Mouse (Mus musculus) lung, postnatal 4 days (tissue): ENCODE data around the gene Trarg1.

Experiments used
- DNase-seq, 2 experiments: peaks; one replicate each; pipeline ENCODE4 v3.0.0; 2021

The Trarg1 gene

DNA sequence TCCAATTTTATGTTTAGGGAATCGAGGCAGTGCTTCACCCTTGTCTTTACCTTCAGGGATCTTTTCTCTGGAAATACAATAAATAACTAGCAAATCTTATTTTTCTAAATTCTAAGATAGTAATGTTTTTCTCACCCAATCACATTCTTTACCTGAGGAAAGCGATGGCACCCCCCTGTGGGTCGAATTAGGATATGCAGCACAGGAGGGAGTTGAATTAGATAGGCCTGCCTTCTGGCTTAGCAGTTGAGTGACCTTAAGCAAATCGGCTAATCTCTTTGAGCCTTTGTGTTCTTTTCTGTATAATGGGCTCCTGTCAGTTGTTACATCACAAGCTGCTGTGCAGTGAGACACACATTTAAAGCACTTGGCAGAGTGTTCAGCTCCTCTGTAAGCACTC lies 4.9 kb upstream of the Trarg1 start:
- DNase-seq, result no peak

DNA sequence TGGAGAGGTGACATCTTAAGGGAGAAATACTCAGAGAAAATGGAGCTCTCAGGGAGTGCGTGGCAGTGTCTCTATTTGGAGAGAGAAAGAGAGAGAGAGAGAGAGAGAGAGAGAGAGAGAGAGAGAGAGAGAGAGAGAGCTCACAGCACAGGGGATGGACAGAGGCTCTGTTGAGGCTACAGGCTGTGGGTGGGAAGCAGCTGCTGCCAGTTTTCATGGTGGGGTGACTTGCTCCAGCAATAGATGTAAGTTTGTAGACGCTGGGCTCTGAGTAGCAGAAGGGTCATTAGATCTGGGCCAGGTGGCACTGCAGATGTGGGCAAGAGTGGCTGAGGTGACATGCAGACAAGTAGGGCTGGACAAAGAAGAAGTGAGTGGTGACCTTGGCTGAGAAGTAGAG lies 6.0 kb downstream of the Trarg1 start:
- DNase-seq, result no peak

DNA sequence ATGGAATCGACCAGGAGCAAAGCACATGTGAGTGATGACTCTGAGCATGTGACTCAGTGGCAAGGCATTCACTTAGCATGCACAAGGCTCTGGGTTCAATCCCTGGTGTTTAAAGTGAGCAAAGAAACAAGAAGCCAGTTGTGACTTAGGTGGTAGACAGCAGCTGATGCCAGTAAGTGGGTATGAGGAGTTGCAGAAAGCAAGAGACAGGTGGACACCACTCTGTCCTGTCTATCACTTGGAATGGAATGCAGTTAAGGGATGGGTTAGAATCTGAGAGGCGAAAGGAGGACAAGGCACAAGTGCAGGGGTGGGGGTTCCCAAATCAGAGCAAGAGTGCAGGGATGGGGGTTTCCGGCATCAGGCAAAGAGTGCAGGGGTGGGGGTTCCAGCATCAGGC lies 12.5 kb downstream of the Trarg1 start:
- no peak for DNase-seq

DNA sequence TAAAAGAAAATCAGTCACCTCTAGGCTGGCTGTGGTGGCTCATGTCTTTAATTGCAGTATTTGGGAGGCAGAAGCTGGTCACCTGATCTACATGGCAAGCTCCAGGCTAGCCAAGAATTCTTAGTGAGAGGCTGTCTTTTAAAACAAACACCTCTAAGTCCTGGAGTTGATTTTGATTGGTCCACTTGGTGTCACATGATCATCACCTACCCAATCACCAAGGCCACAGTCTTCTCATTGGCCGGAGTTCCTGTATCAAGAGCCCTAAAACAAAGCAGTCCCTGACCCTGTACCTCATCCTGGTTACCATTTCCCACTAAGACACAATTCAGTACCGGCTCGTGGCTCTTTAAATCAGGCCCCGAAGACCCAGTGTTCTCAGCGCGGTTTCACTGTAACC lies 16.2 kb downstream of the Trarg1 start:
- no peak for DNase-seq

DNA sequence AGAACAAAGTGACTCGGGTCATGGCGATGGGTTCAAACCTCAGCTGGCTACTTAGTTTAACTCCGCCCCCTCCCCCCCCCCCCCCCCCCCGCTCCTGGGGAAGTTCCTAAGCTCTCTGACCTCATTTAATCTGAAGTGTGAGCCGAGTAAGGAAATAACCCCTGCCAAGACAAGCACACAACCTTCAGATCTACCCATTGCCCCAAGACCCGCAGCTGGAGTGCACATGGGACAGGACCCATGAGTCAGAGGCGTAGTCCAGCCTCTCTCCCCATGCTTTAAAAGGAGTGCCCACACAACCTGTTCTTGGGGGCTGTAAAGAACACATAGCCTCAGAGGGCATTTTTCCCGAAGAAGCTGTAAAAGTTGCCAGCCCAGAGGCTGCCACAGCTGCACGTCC lies 20.0 kb downstream of the Trarg1 start:
- no peak for DNase-seq

DNA sequence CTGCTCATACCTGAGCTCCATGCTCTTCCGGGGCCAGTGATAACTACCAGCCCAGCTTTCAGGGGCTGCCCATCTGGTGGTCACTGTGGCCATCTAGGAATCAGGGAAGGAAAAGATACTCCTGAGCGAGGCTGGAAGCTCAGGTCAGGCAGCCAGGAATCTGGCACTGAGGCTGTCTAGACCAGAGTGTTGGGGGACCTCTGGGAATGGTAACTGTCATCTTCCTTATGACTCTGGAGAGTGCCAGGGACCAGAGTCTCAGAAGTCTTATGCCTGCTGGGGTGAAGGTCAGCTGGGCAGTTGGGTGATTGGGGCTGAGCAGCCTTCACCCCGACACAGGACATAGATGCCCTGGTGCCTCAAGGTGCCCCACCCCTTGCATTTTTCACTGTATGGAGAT lies 28.0 kb downstream of the Trarg1 start:
- DNase-seq, result no peak

DNA sequence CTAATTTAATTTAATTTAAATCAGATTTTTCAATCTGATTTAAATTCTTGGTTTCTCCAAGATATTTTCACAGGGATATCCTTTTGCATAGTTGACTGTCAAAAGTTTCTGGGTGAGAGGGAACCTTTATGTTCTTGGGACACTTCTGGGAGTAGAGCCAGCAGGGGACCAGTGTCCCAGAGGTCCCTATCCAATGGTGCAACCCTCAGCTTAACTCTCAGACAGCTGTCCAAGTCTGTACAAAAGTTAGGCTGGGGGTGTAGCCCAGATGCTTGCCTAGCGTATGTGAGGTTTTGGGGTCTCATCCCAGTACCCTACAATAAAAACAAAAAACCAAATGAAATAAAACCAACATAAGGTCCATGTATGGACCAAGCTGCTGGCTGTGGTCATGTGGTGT lies 28.5 kb downstream of the Trarg1 start:
- peak; percentile 9 to 37 for DNase-seq

DNA sequence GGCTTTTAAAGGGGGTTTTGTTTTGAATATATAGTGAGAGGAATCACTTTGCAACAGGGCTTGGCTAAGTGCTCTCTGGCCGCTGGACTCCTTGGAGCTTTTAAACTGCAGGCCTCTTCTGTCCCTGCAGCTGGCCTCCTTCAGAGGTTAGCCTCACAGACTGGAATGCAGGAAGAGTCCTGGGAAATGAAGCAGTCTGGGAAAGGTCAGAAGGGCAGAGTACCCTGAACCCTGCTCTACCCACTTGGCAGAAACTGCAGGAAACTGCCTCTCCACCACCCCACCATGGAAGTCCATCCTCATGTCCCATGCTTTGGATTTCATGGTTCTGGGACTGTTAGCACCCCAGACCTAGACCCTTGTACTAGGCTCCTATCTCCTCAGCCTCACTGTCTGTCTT lies 29.3 kb downstream of the Trarg1 start:
- peak; percentile 9 to 32 for DNase-seq

DNA sequence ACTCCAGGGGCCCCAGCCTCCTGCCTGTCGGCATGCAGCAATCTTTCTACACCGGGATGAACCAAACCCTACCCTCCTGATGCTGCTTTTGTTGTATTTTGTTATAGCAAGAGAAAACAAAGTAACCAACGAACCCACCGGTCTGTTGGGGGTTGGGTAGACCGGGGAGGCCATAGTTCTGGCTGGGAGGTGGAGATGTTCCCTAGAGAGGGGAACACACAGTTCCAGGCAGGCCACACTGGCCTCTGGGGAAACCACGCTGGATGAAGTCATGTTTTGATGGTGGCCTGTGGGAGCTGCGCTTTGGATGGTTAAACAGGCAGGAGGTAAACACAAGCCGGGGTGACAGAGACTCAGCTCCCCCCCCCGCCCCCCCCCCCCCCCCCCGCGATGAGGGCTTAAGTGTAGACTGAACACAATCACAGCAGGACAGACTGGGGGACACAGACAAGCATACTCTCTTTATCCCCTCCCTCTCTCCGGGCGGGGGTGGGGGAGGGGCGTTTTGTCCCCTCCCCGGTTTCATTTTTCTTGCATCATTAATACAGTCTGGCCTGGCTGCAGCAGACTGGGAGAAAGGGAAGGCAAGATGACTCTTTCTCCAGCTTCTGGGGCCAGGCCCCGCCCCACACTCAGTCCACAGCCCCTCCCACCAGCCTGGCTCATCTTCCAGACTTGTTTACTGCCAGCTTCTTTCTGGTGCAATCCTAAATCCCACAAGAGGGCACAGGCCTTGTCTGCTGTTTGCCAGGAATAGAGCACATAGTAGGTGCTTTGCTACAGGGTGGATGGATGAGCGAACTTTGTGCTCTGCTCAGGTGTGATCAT lies 30.2 kb downstream of the Trarg1 start:
- DNase-seq, result peak; percentile 64 to 87

DNA sequence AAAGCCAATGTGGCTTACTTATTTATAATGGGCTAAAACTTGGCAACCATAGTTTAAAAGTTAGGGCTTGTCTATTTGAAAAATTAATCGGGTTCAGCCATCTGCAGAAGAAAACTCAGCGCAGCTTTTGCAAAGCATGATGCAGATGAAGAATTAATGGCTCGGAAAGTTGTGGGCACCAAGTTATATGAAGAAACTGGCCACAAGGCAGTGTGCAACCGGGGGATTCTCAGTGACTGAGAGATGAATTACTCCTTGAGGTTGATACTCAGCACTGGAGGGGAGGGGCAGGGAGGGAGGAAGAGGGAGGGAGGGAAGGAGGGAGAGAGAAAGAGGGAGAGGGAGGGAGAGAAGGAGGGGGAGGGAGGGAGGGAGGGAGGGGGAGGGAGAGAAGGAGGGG lies 37.4 kb downstream of the Trarg1 start:
- DNase-seq, result no peak

DNA sequence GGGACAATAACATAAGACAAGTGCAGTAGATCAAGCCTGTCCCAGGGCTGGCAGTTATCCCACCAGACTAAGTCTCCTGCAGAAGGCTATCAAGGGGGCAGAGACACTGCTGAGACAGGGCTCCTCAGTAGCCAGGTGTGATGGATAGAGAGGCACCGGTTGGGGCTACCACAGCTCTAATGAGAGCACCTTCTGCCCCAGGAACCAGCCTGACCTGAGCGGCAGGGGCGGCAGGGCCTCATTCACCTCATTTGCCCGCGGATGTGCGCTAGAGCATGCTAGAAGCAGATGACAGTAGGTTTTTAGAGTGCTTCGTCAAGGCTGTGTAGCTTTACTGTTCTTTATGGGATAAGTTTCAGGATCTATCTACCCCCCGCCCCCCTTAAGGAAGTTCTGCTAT lies 44.3 kb downstream of the Trarg1 start:
- DNase-seq, result no peak

DNA sequence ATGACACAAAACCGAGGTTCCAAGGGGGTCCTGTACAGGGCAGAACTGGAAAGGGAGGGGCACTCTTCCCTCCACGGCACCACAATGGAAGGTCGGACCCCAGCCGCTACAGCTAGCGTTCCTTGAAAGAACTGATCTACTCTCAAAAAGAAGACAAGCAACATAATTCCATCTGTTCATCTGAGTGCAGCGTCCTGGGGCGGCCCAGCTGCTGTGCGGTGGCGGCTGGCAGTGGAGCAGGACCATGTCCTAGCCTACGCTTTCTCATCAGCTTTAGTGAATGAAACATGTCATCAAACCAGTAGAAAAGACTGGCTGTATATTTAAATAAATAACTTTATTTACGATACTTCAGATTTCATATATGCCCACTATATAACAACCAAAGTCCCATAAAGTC lies 48.5 kb downstream of the Trarg1 start:
- DNase-seq, result no peak

DNA sequence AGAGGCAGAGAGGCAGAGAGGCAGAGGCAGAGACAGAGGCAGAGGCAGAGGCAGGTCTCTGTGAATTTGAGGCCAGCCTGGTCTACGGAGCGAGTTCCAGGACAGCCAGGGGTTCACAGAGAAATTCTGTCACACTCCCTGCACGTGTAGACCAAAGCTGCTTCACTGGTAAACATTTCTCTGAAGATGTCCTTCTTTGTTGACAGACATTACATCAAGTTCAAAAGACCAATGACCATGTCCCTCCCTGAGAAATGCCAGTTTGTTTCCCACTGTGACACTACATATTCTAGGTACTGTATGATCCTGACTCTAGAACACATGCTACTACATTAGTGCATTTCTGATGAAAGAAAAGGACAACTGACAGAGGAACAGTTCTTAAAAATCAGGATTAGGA lies 51.0 kb downstream of the Trarg1 start:
- DNase-seq, result no peak

DNA sequence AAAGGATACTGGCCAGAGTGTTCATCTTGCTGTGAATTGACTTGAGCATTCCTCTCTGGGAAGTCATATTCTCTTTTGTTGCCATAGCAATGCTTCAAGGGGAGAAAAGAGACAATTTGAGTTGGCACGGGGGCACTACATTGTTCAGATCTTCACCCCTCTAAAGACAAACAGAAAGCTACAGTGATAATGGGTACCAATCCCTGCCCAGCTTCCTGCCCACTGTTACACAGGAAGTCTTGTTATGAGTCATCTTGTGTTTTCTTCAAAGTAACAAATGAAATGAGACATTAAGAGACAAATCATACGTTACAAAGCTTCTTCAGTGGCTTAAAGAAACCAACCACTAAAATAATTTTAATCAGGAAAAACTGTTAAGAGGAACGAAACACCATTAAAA lies 55.0 kb downstream of the Trarg1 start:
- peak in 1 of 2 experiments; percentile 25 for DNase-seq

DNA sequence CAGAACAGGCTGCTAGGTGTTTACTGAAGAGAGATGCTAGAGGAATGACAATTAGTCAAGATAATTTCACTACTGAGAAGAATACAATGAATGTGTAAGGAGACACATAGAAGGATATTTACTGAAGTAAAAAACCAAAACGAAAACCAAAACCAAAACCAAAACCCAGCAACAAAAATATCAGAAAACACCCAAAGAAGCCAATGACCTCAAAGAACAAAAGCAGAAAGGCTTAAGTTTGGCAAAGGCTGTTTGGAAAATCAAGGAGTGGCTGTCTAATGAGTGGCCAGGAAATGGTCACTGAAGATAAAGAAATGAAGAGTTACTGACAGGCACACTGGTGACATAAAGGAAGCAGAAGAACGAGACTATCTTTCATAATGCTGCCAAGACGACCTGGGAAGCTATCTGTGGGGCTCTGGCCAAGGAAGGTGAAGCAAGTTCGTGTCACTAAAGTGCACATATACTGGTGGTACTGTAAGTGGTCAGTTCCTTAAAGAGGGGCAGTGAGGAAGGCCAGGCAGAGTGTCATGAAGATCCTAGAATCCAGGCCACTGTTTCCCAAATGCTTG lies 56.2 kb downstream of the Trarg1 start:
- no peak for DNase-seq

DNA sequence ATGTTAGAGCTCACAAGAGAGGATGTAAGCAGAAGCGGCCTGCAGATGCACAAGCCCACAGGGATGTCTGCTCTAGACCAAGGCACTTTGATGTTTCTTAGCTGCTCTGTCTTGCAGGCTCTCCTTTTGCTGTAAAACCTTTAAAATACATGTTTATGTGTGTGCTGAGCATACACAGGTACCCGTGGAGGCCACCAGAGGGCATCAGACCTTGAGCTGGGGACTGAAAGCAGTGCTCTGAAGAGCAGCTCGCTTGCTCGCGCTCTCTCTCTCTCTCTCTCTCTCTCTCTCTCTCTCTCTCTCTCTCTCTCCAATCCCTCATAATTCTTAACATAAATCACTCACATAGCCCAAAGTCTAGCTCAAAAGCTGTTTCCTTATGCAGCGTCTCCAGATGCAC lies 59.5 kb downstream of the Trarg1 start:
- peak in 1 of 2 experiments; percentile 34 for DNase-seq

DNA sequence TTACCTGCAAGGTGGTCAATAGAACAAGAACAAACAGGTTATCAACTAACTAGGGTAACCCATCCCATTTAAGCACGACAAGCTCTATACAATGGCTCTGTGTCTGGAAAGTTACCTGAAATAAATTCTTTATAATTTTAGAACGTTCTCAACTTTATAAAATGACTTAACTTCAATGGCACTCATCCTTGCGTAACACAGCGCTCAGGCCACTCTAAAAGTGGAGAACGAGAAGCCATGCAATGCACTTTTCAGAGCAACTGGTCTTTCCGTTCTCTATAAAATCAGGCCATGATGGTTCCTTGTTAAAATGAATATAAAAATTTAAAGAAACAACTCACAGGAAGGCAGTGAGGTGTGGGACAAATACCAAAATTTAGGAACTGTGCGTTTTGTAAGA lies 62.9 kb downstream of the Trarg1 start:
- no peak for DNase-seq

DNA sequence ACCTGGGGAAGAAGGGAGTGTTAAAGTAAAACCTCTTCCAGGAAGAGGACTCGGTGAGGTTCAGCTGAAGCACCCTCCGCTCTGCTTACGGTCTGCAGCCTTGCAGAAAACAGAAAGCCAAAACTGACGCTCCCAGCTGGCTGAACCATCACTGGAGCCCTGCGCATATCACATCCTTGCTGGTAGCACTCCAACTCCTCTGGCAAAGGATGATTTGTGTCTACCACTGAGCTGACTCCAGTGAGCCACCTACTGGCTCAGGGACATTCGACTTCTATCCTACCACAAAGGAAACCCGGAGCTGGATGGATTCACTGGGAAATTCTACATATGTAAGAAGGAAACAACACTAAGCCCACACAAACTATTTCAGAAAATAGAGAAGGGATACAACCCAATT lies 64.9 kb downstream of the Trarg1 start:
- DNase-seq, result peak in 1 of 2 experiments; percentile 22

DNA sequence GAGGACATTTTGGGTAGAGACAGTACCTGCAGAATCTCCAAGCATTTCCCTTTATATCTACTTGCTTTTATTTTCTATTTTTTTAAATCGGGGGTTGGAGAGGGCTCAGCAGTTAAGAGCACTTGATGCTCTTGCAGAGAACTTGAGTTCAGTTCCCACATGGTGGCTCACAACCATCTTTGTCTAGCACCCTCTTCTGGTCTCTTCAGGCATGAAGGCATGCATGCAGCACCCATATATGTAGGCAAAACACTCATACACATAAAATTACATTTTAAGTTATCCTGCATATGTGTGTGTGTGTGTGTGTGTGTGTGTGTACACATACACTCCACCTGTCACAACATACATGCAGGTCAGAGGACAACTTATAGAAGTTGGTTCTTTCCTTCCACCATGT lies 66.3 kb downstream of the Trarg1 start:
- DNase-seq, result no peak
